In genomic region chr3:36067731-36068130, GRCm38 (mm10) we compare ENCODE assay signal across 22 mouse cellular contexts. TPM values are rescaled to one million over a fixed set of nuclear protein-coding genes. Genes with fewer than 3 reads are reported as not detected.
DNase-seq lines count a peak whose midpoint lies in the region; ATAC-seq and TF ChIP-seq lines count a peak whose summit lies in the region.
"Had no signal": no experiment of that assay in that cellular context is flagged by ENCODE, and none has a peak within 500 bp of the region (broad histone marks: within the 10 kb centered on the region; RNA-seq: fewer than 3 reads in every experiment).

No protein-coding gene starts in this region.

- 0 out of 2 replicates have a peak overlapping the region, but pooled peaks have one; percentile 1 for H3K4me2 ChIP-seq in midbrain, embryonic 12.5 days (replicated peaks)
- no peak overlapping the region; the same call in 1 of the 2 replicates for H3K4me2 ChIP-seq in midbrain, embryonic 14.5 days (ENCODE audit: low read length)
- H3K4me2 ChIP-seq in CH12.LX (ENCODE audit: insufficient read depth, low read depth, poor library complexity, severe bottlenecking) (peak overlapping the region; percentile 74; the same call in 1 of the 2 replicates), myocyte (ENCODE audit: low read depth) (peak overlapping the region; percentile 79)

- intact Hi-C loops in heart, postnatal 36 days (cut with DNase I) = loop anchor here (2.0 to 10.0 kb wide), 3 partner anchors 85 to 407 kb away; partner anchors contain the start of genes 1810062G17Rik, Anxa5, Atp11b and D3Ertd254e

- 92% methylated on average over 6 of the region's 6 CpGs for WGBS in midbrain, embryonic 12.5 days
- WGBS in midbrain, embryonic 14.5 days = 94% methylated on average over 6 of the region's 6 CpGs

- H3K9me3 ChIP-seq in midbrain, embryonic 12.5 days = no peaks in the 10 kb centered on the region
- H3K9me3 ChIP-seq in midbrain, embryonic 14.5 days (ENCODE audit: control insufficient read depth, low read length) = no peaks in the 10 kb centered on the region
- no peaks in the 10 kb centered on the region for H3K9me3 ChIP-seq in CH12.LX (replicated peaks; ENCODE audit: low read length)
- H3K9me3 ChIP-seq: heart, embryonic 10.5 days; hindbrain, embryonic 10.5 days had no signal

- no peak for TF ChIP-seq EP300 in CH12.LX (IDR thresholded peaks at IDR 0.05; ENCODE audit: low read length)

- TF ChIP-seq RAD21 in CH12.LX (IDR thresholded peaks at IDR 0.05; ENCODE audit: low read depth, low read length) = no peak

- H3K79me2 ChIP-seq in CH12.LX (replicated peaks; ENCODE audit: control insufficient read depth, extremely low read depth, insufficient read depth, poor library complexity, severe bottlenecking) = peaks cover 40% of the 10 kb centered on the region
- peaks cover 17% of the 10 kb centered on the region for H3K79me2 ChIP-seq in myocyte (ENCODE audit: control insufficient read depth, insufficient read depth)

- in situ Hi-C loops in CH12.LX (cut with MboI; ENCODE audit: low pct_ligation_motif_present, low pct_unique_long_range_greater_than_20kb, low sequenced_read_pairs) = loop anchor here (10.0 kb wide), 1 partner anchor 373 kb away; no protein-coding TSS in a partner anchor

- dilution Hi-C loops in CH12.LX (cut with MboI; ENCODE audit: extremely low pct_ligation_motif_present, extremely low pct_unique_long_range_greater_than_20kb, low sequenced_read_pairs) = no loop called here

- ATAC-seq in midbrain, embryonic 12.5 days (ENCODE audit: low FRiP score, low read depth) = no peak
- no peak for ATAC-seq in midbrain, embryonic 14.5 days (ENCODE audit: low FRiP score, low TSS enrichment)
- ATAC-seq: forebrain, embryonic 14.5 days had no signal

- TF ChIP-seq POLR2A in CH12.LX (IDR thresholded peaks at IDR 0.05; ENCODE audit: low read depth, low read length) = no peak
- no peak for TF ChIP-seq POLR2A in myocyte (IDR thresholded peaks at IDR 0.05; ENCODE audit: insufficient read length, low read depth)

- H3K9ac ChIP-seq in midbrain, embryonic 12.5 days (replicated peaks) = no peak overlapping the region
- H3K9ac ChIP-seq in midbrain, embryonic 14.5 days (replicated peaks; ENCODE audit: low read length) = no peak overlapping the region
- peak overlapping the region; percentile 54; the same call in 1 of the 2 replicates for H3K9ac ChIP-seq in CH12.LX (ENCODE audit: insufficient read depth, low read depth)

- no peak overlapping the region for H3K27ac ChIP-seq in midbrain, embryonic 12.5 days (replicated peaks)
- no peak overlapping the region for H3K27ac ChIP-seq in midbrain, embryonic 14.5 days (replicated peaks; ENCODE audit: low read depth, low read length)
- H3K27ac ChIP-seq in CH12.LX (ENCODE audit: insufficient read depth, low read depth) = no peak overlapping the region
- H3K27ac ChIP-seq: gastrocnemius, adult 2 months; heart, embryonic 10.5 days; hindbrain, embryonic 10.5 days; hindbrain, embryonic 14.5 days had no signal

- H3K36me3 ChIP-seq in midbrain, embryonic 12.5 days = peaks cover 18% of the 10 kb centered on the region
- H3K36me3 ChIP-seq in midbrain, embryonic 14.5 days (ENCODE audit: control insufficient read depth, insufficient read depth, low read length) = peaks cover 16% of the 10 kb centered on the region
- peaks cover 26 to 37% of the 10 kb centered on the region in 2 experiments for H3K36me3 ChIP-seq in CH12.LX (replicated peaks in 1 of 2; ENCODE audit: control insufficient read depth in 1 of 2, insufficient read depth in 1 of 2, low read length in 1 of 2)
- H3K36me3 ChIP-seq in myocyte (ENCODE audit: control insufficient read depth, insufficient read depth) = peaks cover 6% of the 10 kb centered on the region

- peak; percentile 71 for DNase-seq in heart, adult 11 months
- no peak for DNase-seq in heart, postnatal 36 days
- no peak for DNase-seq in midbrain, embryonic 14.5 days
- DNase-seq in CH12.LX (ENCODE audit: extremely low read depth) = no peak
- no peak for DNase-seq in urinary bladder, adult 18-20 months (ENCODE audit: low spot score in 2 of 2)
- DNase-seq in kidney, adult 9 months = no peak
- DNase-seq: adrenal gland, adult 2 months; adrenal gland, postnatal 25 days; cerebellum, adult 18-20 months; cerebellum, adult 9-11 months; cerebellum, postnatal 36 days; gastrocnemius, adult 2 months; gastrocnemius, postnatal 25 days; heart, adult 18-20 months; heart, postnatal 10 days had no signal

- TF ChIP-seq CTCF in CH12.LX (conservative IDR thresholded peaks at IDR 0.05 in 1 of 2, IDR thresholded peaks at IDR 0.05 in 1 of 2; ENCODE audit: low read depth in 2 of 2, low read length in 2 of 2) = no peak

- H3K27me3 ChIP-seq in midbrain, embryonic 12.5 days = peaks cover 8% of the 10 kb centered on the region; the same call in 1 of the 2 replicates
- H3K27me3 ChIP-seq in midbrain, embryonic 14.5 days (ENCODE audit: control insufficient read depth, insufficient read depth, low read length) = no peaks in the 10 kb centered on the region
- H3K27me3 ChIP-seq in CH12.LX (replicated peaks) = no peaks in the 10 kb centered on the region
- no peaks in the 10 kb centered on the region for H3K27me3 ChIP-seq in myocyte (ENCODE audit: control insufficient read depth, insufficient read depth, insufficient read length)

- peaks cover 16% of the 10 kb centered on the region for H3K4me1 ChIP-seq in midbrain, embryonic 12.5 days
- H3K4me1 ChIP-seq in midbrain, embryonic 14.5 days (ENCODE audit: control insufficient read depth, insufficient read depth, low read length) = peaks cover 15% of the 10 kb centered on the region
- peaks cover 11 to 48% of the 10 kb centered on the region in 2 experiments for H3K4me1 ChIP-seq in CH12.LX (ENCODE audit: control insufficient read depth in 1 of 2, insufficient read depth in 2 of 2)

- H3K4me3 ChIP-seq in midbrain, embryonic 12.5 days = no peak overlapping the region
- H3K4me3 ChIP-seq in midbrain, embryonic 14.5 days (replicated peaks; ENCODE audit: low read depth, low read length) = no peak overlapping the region
- no peak overlapping the region for H3K4me3 ChIP-seq in CH12.LX (replicated peaks in 1 of 3; ENCODE audit: low read depth in 2 of 3, low read length in 2 of 3, poor library complexity in 1 of 3)
- H3K4me3 ChIP-seq in myocyte = peak overlapping the region; percentile 57

- no peak overlapping the region for H3ac ChIP-seq in myocyte (ENCODE audit: control insufficient read depth, insufficient read length)

TF ChIP-seq in CH12.LX, 34 proteins besides CTCF, POLR2A, EP300 and RAD21:
- TF ChIP-seq HCFC1 (IDR thresholded peaks at IDR 0.05; ENCODE audit: low read depth, low read length) = no peak
- TF ChIP-seq POLR2AphosphoS2 (IDR thresholded peaks at IDR 0.05; ENCODE audit: low read depth, low read length) = no peak
- no peak for TF ChIP-seq SIN3A (IDR thresholded peaks at IDR 0.05; ENCODE audit: low read length)
- TF ChIP-seq E2F4 (IDR thresholded peaks at IDR 0.05; ENCODE audit: insufficient replicate concordance, low read depth, low read length) = no peak
- TF ChIP-seq NRF1 (IDR thresholded peaks at IDR 0.05; ENCODE audit: low read depth, low read length) = no peak
TF ChIP-seq in CH12.LX: peak in this region for 0.

TF ChIP-seq in myocyte, 11 proteins besides CTCF, POLR2A, EP300 and RAD21:
- no peak for TF ChIP-seq POLR2AphosphoS2 (IDR thresholded peaks at IDR 0.05; ENCODE audit: insufficient read length, low read depth)
- no peak for TF ChIP-seq USF1 (IDR thresholded peaks at IDR 0.05; ENCODE audit: low read depth)
- no peak for TF ChIP-seq TCF3 (IDR thresholded peaks at IDR 0.05; ENCODE audit: insufficient read length, low read depth)
- TF ChIP-seq MYOG (IDR thresholded peaks at IDR 0.05; ENCODE audit: control insufficient read depth in 1 of 3, insufficient read depth in 1 of 3, insufficient read length in 2 of 3, low read depth in 2 of 3) = no peak
- TF ChIP-seq E2F4 (IDR thresholded peaks at IDR 0.05; ENCODE audit: insufficient read depth) = no peak
- no peak for TF ChIP-seq MAX (IDR thresholded peaks at IDR 0.05; ENCODE audit: low read depth)
- TF ChIP-seq CEBPB (IDR thresholded peaks at IDR 0.05; ENCODE audit: insufficient read depth, poor library complexity, severe bottlenecking) = no peak
- no peak for TF ChIP-seq REST (IDR thresholded peaks at IDR 0.05; ENCODE audit: insufficient read depth, insufficient read length)
- no peak for TF ChIP-seq MYOD1 (IDR thresholded peaks at IDR 0.05; ENCODE audit: control insufficient read depth in 1 of 3, insufficient read length in 2 of 3, low read depth in 2 of 3)
- no peak for TF ChIP-seq TCF12 (IDR thresholded peaks at IDR 0.05; ENCODE audit: insufficient read depth, poor library complexity, severe bottlenecking)

RNA-seq across cellular contexts. Expression of gene Acad9, which starts 2.0 kb away (rescaled TPM):
- total RNA-seq in heart, postnatal 36 days (2021) = 10 to 100 TPM; 49.6 to 51.1 TPM
- 98.9 and 103 TPM in 2 replicates for polyA plus RNA-seq in midbrain, embryonic 12.5 days (2016; fragmentation: Nextera tagmentation; extraction: Ambion mirVana)
- polyA plus RNA-seq in midbrain, embryonic 14.5 days (2014; fragmentation: Nextera tagmentation; extraction: Ambion mirVana) = 76.1 and 96.8 TPM in 2 replicates
- total RNA-seq in CH12.LX (2012; rRNA removed) (61.7 and 62.2 TPM in 2 replicates), CH12.LX (2014; rRNA removed) (77.8 and 85.7 TPM in 2 replicates)
- polyA plus RNA-seq in CH12.LX (2012; ENCODE audit: insufficient read length, low read depth) (86.1 and 86.4 TPM in 2 replicates), myocyte (2012; fragmentation: generic; extraction: Trizol) (20.5 TPM)

RNA-seq across cellular contexts. Expression of gene Ccdc144b, which starts 14.4 kb away (rescaled TPM):
- total RNA-seq in heart, postnatal 36 days (2021) = not detected
- not detected in 2 replicates for polyA plus RNA-seq in midbrain, embryonic 12.5 days (2016; fragmentation: Nextera tagmentation; extraction: Ambion mirVana)
- not detected in 2 replicates for polyA plus RNA-seq in midbrain, embryonic 14.5 days (2014; fragmentation: Nextera tagmentation; extraction: Ambion mirVana)
- total RNA-seq in CH12.LX (2012; rRNA removed) = 0.04 TPM in 1 of 2 replicates, not detected in the other
- total RNA-seq in CH12.LX (2014; rRNA removed) = not detected in 2 replicates
- 0.05 and 0.10 TPM in 2 replicates for polyA plus RNA-seq in CH12.LX (2012; ENCODE audit: insufficient read length, low read depth)
- polyA plus RNA-seq in myocyte (2012; fragmentation: generic; extraction: Trizol) = not detected
- total RNA-seq: ES-E14; gastrocnemius, adult 2 months; gastrocnemius, postnatal 25 days; heart, adult 18-20 months; heart, postnatal 10 days had no signal
- polyA plus RNA-seq: forebrain, embryonic 14.5 days; heart, embryonic 10.5 days; hindbrain, embryonic 10.5 days; hindbrain, embryonic 14.5 days had no signal
